Mouse (Mus musculus) ES-Bruce4 (cell line): ENCODE measurements at regions not wholly inside any gene's neighbourhood (a gene's known extent, or its start where the extent isn't known, plus 50 kb on each side); places are given as distances from the start of the nearest gene placed in this dataset.

Experiments
- CTCF ChIP-seq: IDR thresholded peaks from one replicate; pipeline ENCODE4 v1.8.1; 2011; ENCODE audit warnings: low read depth, low read length
- EP300 ChIP-seq: IDR thresholded peaks from 2 replicates; pipeline ENCODE4 v1.6.1; 2011; ENCODE audit warnings: low read depth, low read length; ENCODE audit not compliant: insufficient read depth
- POLR2A ChIP-seq: IDR thresholded peaks from one replicate; pipeline ENCODE4 v1.8.1; 2011; ENCODE audit warnings: low read length; ENCODE audit not compliant: insufficient read depth

DNA sequence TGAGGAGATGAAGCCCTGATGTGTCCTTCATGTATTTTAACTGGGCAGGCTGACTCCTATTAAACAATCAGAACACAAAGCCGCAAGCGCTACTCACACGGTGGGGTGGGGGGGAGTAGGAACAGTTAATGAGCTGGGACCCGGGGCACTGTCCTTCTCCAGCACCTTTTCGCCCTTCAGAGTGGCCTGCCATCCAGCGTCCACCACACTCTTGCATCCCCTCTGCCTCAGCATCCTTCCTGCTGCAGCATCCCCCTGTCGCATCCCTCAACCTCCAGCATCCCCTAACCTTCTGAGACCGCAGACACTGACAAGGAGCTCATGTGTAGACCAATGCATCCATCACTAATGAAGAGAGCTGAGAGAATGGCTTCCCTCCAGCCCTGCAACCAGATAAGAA is 54.2 kb upstream of the Gm26657 start:
- TF ChIP-seq CTCF (no peak), POLR2A (no peak), EP300 (no peak)
